Mouse (Mus musculus) Patski (cell line): ENCODE results near the gene Poc1a. TPM values are rescaled to one million over a fixed set of nuclear protein-coding genes. Genes with fewer than 3 reads are reported as not detected.

ENCODE experiments used
- ATAC-seq: fragments of 100-300 bp; one replicate; pipeline ENCODE4 v1.8.0; 2021
- CTCF ChIA-PET: fragments of 350-600 bp; sonication (Branson Sonifier 250); formaldehyde crosslinking; loops from one replicate; lab custom pipeline; 2022; ENCODE audit warnings: inconsistent platforms; lab: Charles Lee
- POLR2A ChIA-PET: fragments of 350-600 bp; sonication (Branson Sonifier 250); formaldehyde crosslinking; loops from one replicate; lab custom pipeline; 2022; ENCODE audit warnings: antibody characterized with exemption, inconsistent platforms; lab: Charles Lee
- DNase-seq: peaks from one replicate; pipeline ENCODE4 v3.0.0-alpha.2; 2011; ENCODE audit warnings: low read depth, low spot score
- H3K27me3 ChIP-seq: fragments of 371-371 bp; one replicate; pipeline ENCODE4 v1.5.1; 2021
- CTCF ChIP-seq: fragments of 100-300 bp; IDR thresholded peaks from one replicate; pipeline ENCODE4 v1.5.1; 2021
- in situ Hi-C: fragments of 300-500 bp; cut with MboI; formaldehyde crosslinking; loops from 3 replicates; pipeline ENCODE4 v1.11.1; 2018; ENCODE audit warnings: low pct_unique_long_range_greater_than_20kb, mixed read lengths
- polyA plus RNA-seq: library from polyadenylated mRNA; unstranded; gene quantifications from one replicate; pipeline ENCODE4 v1.2.3, GENCODE M21; 2021

Poc1a gene
- polyA plus RNA-seq, 1 experiment from 2014 or later = 9.9 TPM

GRCm38 (mm10) chr9:106340501-106341312 is 59.8 kb downstream of the Poc1a start:
- H3K27me3 ChIP-seq = no peaks in the 10 kb centered on the region
- ChIA-PET CTCF (no interaction called here), POLR2A (no interaction called here)
- no peak for TF ChIP-seq CTCF
- in situ Hi-C loops = no loop called here
- ATAC-seq = no peak
- DNase-seq = no peak

DNA sequence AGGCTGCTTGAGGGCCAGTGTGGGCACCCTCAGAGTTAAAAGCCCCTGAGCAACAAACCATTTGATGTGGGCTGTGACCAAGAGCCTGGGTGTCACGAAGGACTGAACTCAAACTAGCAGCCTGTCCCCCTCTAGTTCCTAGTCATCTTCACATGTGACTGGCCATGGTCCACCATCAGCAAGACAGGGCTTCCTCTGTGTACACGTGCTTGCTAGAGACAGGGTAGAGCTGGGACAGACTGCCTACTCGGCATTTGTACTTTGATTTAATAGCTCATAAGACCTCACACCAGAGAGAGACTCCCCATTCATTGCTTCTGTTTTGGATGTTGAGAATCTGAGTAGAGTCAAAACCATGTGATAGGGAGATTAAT is 60.4 kb downstream of the Poc1a start:
- no peaks in the 10 kb centered on the region for H3K27me3 ChIP-seq
- TF ChIP-seq CTCF = no peak
- CTCF ChIA-PET = interaction anchor here (1.2 kb wide), 1 partner anchor 35 kb away, joined by 3 read pairs; no protein-coding TSS in a partner anchor
- no peak for DNase-seq
- in situ Hi-C loops = no loop called here
- no peak for ATAC-seq
- POLR2A ChIA-PET = no interaction called here

- H3K27me3 ChIP-seq = no peaks in the 10 kb centered on the region
- no peak for TF ChIP-seq CTCF
- in situ Hi-C loops = no loop called here
- CTCF ChIA-PET = interaction anchor here (1.2 kb wide), 1 partner anchor 36 kb away, joined by 3 read pairs; no protein-coding TSS in a partner anchor
- no peak for DNase-seq
- ATAC-seq = no peak
- POLR2A ChIA-PET = no interaction called here
Measured at GRCm38 (mm10) chr9:106342573-106342972, 61.7 kb downstream of the Poc1a start.

- ChIA-PET POLR2A (no interaction called here), CTCF (interaction anchor here (1.7 kb wide), 1 partner anchor 76 kb away, joined by 5 read pairs; no protein-coding TSS in a partner anchor)
- no peak for DNase-seq
- no peak for TF ChIP-seq CTCF
- peak; percentile 93 for ATAC-seq
- H3K27me3 ChIP-seq = no peaks in the 10 kb centered on the region
- in situ Hi-C loops = loop anchor here (5.0 kb wide), 1 partner anchor 38 kb away; no protein-coding TSS in a partner anchor
Measured at GRCm38 (mm10) chr9:106345167-106345566, 64.3 kb downstream of the Poc1a start.

GRCm38 (mm10) chr9:106345630-106346029 is 64.8 kb downstream of the Poc1a start:
- DNase-seq (no peak), ATAC-seq (no peak)
- ChIA-PET CTCF (interaction anchor here (1.7 kb wide), 1 partner anchor 76 kb away, joined by 5 read pairs; no protein-coding TSS in a partner anchor), POLR2A (no interaction called here)
- H3K27me3 ChIP-seq = no peaks in the 10 kb centered on the region
- in situ Hi-C loops = loop anchor here (5.0 kb wide), 1 partner anchor 38 kb away; no protein-coding TSS in a partner anchor
- TF ChIP-seq CTCF = no peak

DNA sequence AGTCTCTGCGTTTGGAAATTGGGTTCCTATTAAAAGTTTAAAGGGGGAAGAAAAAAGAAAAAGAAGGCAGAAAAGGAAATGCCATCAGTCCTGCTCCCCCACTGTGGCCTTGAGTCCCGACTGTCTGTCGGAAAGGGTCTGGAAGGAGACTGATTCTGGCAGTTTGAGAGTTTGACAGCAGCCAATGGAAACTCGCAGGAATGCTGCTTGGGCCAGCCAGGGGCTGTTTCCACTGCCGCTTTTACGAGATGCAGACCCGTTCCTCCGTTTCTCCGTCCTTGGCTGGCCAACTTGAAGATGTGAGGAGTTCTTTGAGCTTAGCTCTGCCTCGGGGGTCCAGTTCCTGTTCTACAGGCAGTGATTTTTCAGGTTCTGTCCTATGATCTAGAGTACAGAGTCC is 67.4 kb downstream of the Poc1a start:
- no peak for TF ChIP-seq CTCF
- H3K27me3 ChIP-seq = no peaks in the 10 kb centered on the region
- ChIA-PET CTCF (interaction anchor here (1.1 to 1.2 kb wide), 2 partner anchors 41 to 57 kb away, joined by 3 to 4 read pairs; no protein-coding TSS in a partner anchor), POLR2A (no interaction called here)
- in situ Hi-C loops = loop anchor here (5.0 kb wide), 1 partner anchor 41 kb away; no protein-coding TSS in a partner anchor
- DNase-seq (no peak), ATAC-seq (no peak)

GRCm38 (mm10) chr9:106349075-106349474 is 68.2 kb downstream of the Poc1a start:
- ChIA-PET POLR2A (interaction anchor here (0.9 kb wide), 1 partner anchor 20 kb away, joined by 5 read pairs; no protein-coding TSS in a partner anchor), CTCF (interaction anchor here (1.1 to 1.2 kb wide), 2 partner anchors 42 to 57 kb away, joined by 3 to 4 read pairs; no protein-coding TSS in a partner anchor)
- DNase-seq (no peak), ATAC-seq (no peak)
- in situ Hi-C loops = loop anchor here (5.0 kb wide), 1 partner anchor 42 kb away; no protein-coding TSS in a partner anchor
- no peaks in the 10 kb centered on the region for H3K27me3 ChIP-seq
- TF ChIP-seq CTCF = no peak

- no peak for DNase-seq
- ChIA-PET CTCF (interaction anchor here (0.8 to 2.1 kb wide), 7 partner anchors 13 to 67 kb away, joined by 3 to 8 read pairs (median 3); no protein-coding TSS in a partner anchor), POLR2A (no interaction called here)
- in situ Hi-C loops = no loop called here
- no peaks in the 10 kb centered on the region for H3K27me3 ChIP-seq
- no peak for TF ChIP-seq CTCF
- ATAC-seq = no peak
Measured at GRCm38 (mm10) chr9:106351178-106351577, 70.3 kb downstream of the Poc1a start.

DNA sequence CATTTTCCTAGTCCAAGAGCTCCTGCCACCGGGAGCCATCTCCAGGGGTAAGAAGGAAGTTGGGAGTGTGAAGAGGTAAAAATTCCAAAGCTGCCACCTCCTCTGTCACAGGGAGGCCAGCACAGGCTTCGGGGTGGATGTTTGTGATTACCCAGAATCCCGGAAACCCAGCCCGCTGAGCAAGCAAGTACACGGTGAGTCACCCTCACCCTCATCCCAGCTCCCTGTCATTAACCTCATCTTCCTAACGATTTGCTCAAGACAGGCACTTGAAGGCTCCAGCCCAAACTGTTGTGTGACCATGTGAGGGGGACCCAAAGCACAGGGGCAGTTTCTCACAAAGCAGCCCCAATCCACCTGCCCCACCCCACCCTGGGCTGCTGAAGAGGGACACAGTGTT is 72.9 kb downstream of the Poc1a start:
- DNase-seq (no peak), ATAC-seq (peak; percentile 81)
- POLR2A ChIA-PET = interaction anchor here (0.8 kb wide), 1 partner anchor 16 kb away, joined by 3 read pairs; no protein-coding TSS in a partner anchor
- in situ Hi-C loops = no loop called here
- no peak for TF ChIP-seq CTCF
- no peaks in the 10 kb centered on the region for H3K27me3 ChIP-seq
- CTCF ChIA-PET = interaction anchor here (0.8 to 1.4 kb wide), 3 partner anchors 47 to 67 kb away, joined by 3 read pairs; no protein-coding TSS in a partner anchor

GRCm38 (mm10) chr9:106354810-106355209 is 73.9 kb downstream of the Poc1a start:
- CTCF ChIA-PET = no interaction called here
- ATAC-seq (no peak), DNase-seq (no peak)
- in situ Hi-C loops = no loop called here
- H3K27me3 ChIP-seq = no peaks in the 10 kb centered on the region
- POLR2A ChIA-PET = no interaction called here
- no peak for TF ChIP-seq CTCF
